Mouse (Mus musculus): Measurements from ENCODE around the gene Nr2e1.

The Nr2e1 gene

GRCm38 (mm10) chr10:42583157-42583872 lies at the start of gene Nr2e1, which contains the start of gene Ostm1:
Nr2e1 (minus strand) TSS chr10:42583632.
Ostm1 (plus strand) TSS chr10:42583822.
- peak; percentile 66 for ATAC-seq (ENCODE audit: low TSS enrichment)

GRCm38 (mm10) chr10:42632453-42633360 lies 49.3 kb upstream of the Nr2e1 start:
- no peak for ATAC-seq (ENCODE audit: low TSS enrichment)

GRCm38 (mm10) chr10:42631754-42632452 lies 48.5 kb upstream of the Nr2e1 start:
- no peak for ATAC-seq (ENCODE audit: low TSS enrichment)

GRCm38 (mm10) chr10:42630596-42631355 lies 47.3 kb upstream of the Nr2e1 start:
- ATAC-seq (ENCODE audit: low TSS enrichment), result no peak

GRCm38 (mm10) chr10:42625907-42626306 lies 42.5 kb upstream of the Nr2e1 start:
- ATAC-seq (ENCODE audit: low TSS enrichment), result no peak

GRCm38 (mm10) chr10:42618291-42618690 lies 34.9 kb upstream of the Nr2e1 start:
- no peak for ATAC-seq (ENCODE audit: low TSS enrichment)

- ATAC-seq (ENCODE audit: low TSS enrichment), result no peak
Observed at GRCm38 (mm10) chr10:42614766-42615165, 31.3 kb upstream of the Nr2e1 start.

GRCm38 (mm10) chr10:42613639-42614381 lies 30.4 kb upstream of the Nr2e1 start:
- ATAC-seq (ENCODE audit: low TSS enrichment), result 0 out of 2 replicates have a peak, but pooled peaks have one; percentile 41

- no peak for ATAC-seq (ENCODE audit: low TSS enrichment)
Observed at GRCm38 (mm10) chr10:42613075-42613474, 29.6 kb upstream of the Nr2e1 start.

GRCm38 (mm10) chr10:42606757-42607156 lies 23.3 kb upstream of the Nr2e1 start:
- no peak for ATAC-seq (ENCODE audit: low TSS enrichment)

- ATAC-seq (ENCODE audit: low TSS enrichment), result no peak
Observed at GRCm38 (mm10) chr10:42604874-42605273, 21.4 kb upstream of the Nr2e1 start.

- ATAC-seq (ENCODE audit: low TSS enrichment), result no peak
Observed at GRCm38 (mm10) chr10:42601556-42601955, 18.1 kb upstream of the Nr2e1 start.

- no peak for ATAC-seq (ENCODE audit: low TSS enrichment)
Observed at GRCm38 (mm10) chr10:42598615-42599014, 15.2 kb upstream of the Nr2e1 start.

GRCm38 (mm10) chr10:42593201-42593600 lies 9.8 kb upstream of the Nr2e1 start:
- no peak for ATAC-seq (ENCODE audit: low TSS enrichment)

GRCm38 (mm10) chr10:42591993-42592686 lies 8.7 kb upstream of the Nr2e1 start:
- no peak for ATAC-seq (ENCODE audit: low TSS enrichment)

GRCm38 (mm10) chr10:42591185-42591992 lies 8.0 kb upstream of the Nr2e1 start:
- ATAC-seq (ENCODE audit: low TSS enrichment), result no peak

GRCm38 (mm10) chr10:42590261-42591184 lies 7.1 kb upstream of the Nr2e1 start:
- no peak for ATAC-seq (ENCODE audit: low TSS enrichment)

GRCm38 (mm10) chr10:42589505-42589904 lies 6.1 kb upstream of the Nr2e1 start:
- no peak for ATAC-seq (ENCODE audit: low TSS enrichment)
